Mouse (Mus musculus): ENCODE measurements at regions not wholly inside any gene's neighbourhood (a gene's known extent, or its start where the extent isn't known, plus 50 kb on each side); places are given as distances from the start of the nearest gene placed in this dataset.

GRCm38 (mm10) chr15:64533169-64533795 lies 284.2 kb upstream of the Gm21798 start:
- H3K4me1 ChIP-seq (replicated peaks) = peaks cover 6% of the 10 kb centered on the region
- H3K27ac ChIP-seq = no peak overlapping the region
- no peaks in the 10 kb centered on the region for H3K9me3 ChIP-seq
- ATAC-seq (ENCODE audit: low FRiP score) = 0 out of 2 replicates have a peak, but pooled peaks have one; percentile 28
- H3K36me3 ChIP-seq = no peaks in the 10 kb centered on the region
- no peak overlapping the region for H3K4me3 ChIP-seq
- H3K4me2 ChIP-seq = no peak overlapping the region
- WGBS = 91% methylated on average over 2 of the region's 2 CpGs
- H3K27me3 ChIP-seq = no peaks in the 10 kb centered on the region
- H3K9ac ChIP-seq = no peak overlapping the region

GRCm38 (mm10) chr15:64534166-64534565 lies 283.3 kb upstream of the Gm21798 start:
- WGBS = 41% methylated on average over 6 of the region's 6 CpGs
- ATAC-seq (ENCODE audit: low FRiP score) = no peak
- peaks cover 6% of the 10 kb centered on the region for H3K4me1 ChIP-seq (replicated peaks)
- H3K4me3 ChIP-seq = no peak overlapping the region
- no peak overlapping the region for H3K4me2 ChIP-seq
- H3K9ac ChIP-seq = no peak overlapping the region
- no peak overlapping the region for H3K27ac ChIP-seq
- H3K36me3 ChIP-seq = no peaks in the 10 kb centered on the region
- no peaks in the 10 kb centered on the region for H3K27me3 ChIP-seq
- no peaks in the 10 kb centered on the region for H3K9me3 ChIP-seq

- no peaks in the 10 kb centered on the region for H3K27me3 ChIP-seq
- H3K27ac ChIP-seq = no peak overlapping the region
- no peaks in the 10 kb centered on the region for H3K36me3 ChIP-seq
- no peak overlapping the region for H3K9ac ChIP-seq
- no peak overlapping the region for H3K4me3 ChIP-seq
- ATAC-seq (ENCODE audit: low FRiP score) = no peak
- WGBS = 86% methylated on average over 2 of the region's 2 CpGs
- peaks cover 6% of the 10 kb centered on the region for H3K4me1 ChIP-seq (replicated peaks)
- no peak overlapping the region for H3K4me2 ChIP-seq
- no peaks in the 10 kb centered on the region for H3K9me3 ChIP-seq
Observed at GRCm38 (mm10) chr15:64535160-64535559, 282.3 kb upstream of the Gm21798 start.

GRCm38 (mm10) chr15:64541395-64541794 lies 276.1 kb upstream of the Gm21798 start:
- H3K27me3 ChIP-seq = no peaks in the 10 kb centered on the region
- no peaks in the 10 kb centered on the region for H3K36me3 ChIP-seq
- no peak overlapping the region for H3K9ac ChIP-seq
- 62% methylated on average over 3 of the region's 3 CpGs for WGBS
- peak overlapping the region; percentile 44 for H3K27ac ChIP-seq
- ATAC-seq (ENCODE audit: low FRiP score) = no peak
- peaks cover 12% of the 10 kb centered on the region for H3K4me1 ChIP-seq (replicated peaks)
- H3K4me2 ChIP-seq = no peak overlapping the region
- H3K9me3 ChIP-seq = no peaks in the 10 kb centered on the region
- H3K4me3 ChIP-seq = no peak overlapping the region

GRCm38 (mm10) chr15:64542250-64542901 lies 275.1 kb upstream of the Gm21798 start:
- no peaks in the 10 kb centered on the region for H3K27me3 ChIP-seq
- 65% methylated on average over 8 of the region's 8 CpGs for WGBS
- no peaks in the 10 kb centered on the region for H3K9me3 ChIP-seq
- H3K4me1 ChIP-seq (replicated peaks) = peaks cover 12% of the 10 kb centered on the region
- peak overlapping the region; percentile 44; the same call in 1 of the 2 replicates for H3K27ac ChIP-seq
- no peaks in the 10 kb centered on the region for H3K36me3 ChIP-seq
- no peak overlapping the region for H3K4me3 ChIP-seq
- H3K4me2 ChIP-seq = no peak overlapping the region
- no peak for ATAC-seq (ENCODE audit: low FRiP score)
- H3K9ac ChIP-seq = no peak overlapping the region

- H3K4me1 ChIP-seq (replicated peaks) = peaks cover 12% of the 10 kb centered on the region
- H3K4me3 ChIP-seq = no peak overlapping the region
- H3K27ac ChIP-seq = no peak overlapping the region
- H3K9me3 ChIP-seq = no peaks in the 10 kb centered on the region
- no peak for ATAC-seq (ENCODE audit: low FRiP score)
- no peak overlapping the region for H3K4me2 ChIP-seq
- no peak overlapping the region for H3K9ac ChIP-seq
- 85% methylated on average over 1 of the region's 1 CpGs for WGBS
- no peaks in the 10 kb centered on the region for H3K27me3 ChIP-seq
- no peaks in the 10 kb centered on the region for H3K36me3 ChIP-seq
Observed at GRCm38 (mm10) chr15:64542908-64543307, 274.6 kb upstream of the Gm21798 start.

GRCm38 (mm10) chr15:64546035-64546434 lies 271.5 kb upstream of the Gm21798 start:
- no peak for ATAC-seq (ENCODE audit: low FRiP score)
- H3K4me1 ChIP-seq (replicated peaks) = peaks cover 12% of the 10 kb centered on the region
- H3K4me3 ChIP-seq = no peak overlapping the region

GRCm38 (mm10) chr15:64557540-64557939 lies 260.0 kb upstream of the Gm21798 start:
- Histone ChIP-seq H3K4me3 (no peak overlapping the region), H3K36me3 (no peaks in the 10 kb centered on the region), H3K4me1 (replicated peaks) (no peaks in the 10 kb centered on the region), H3K4me2 (no peak overlapping the region), H3K9ac (no peak overlapping the region), H3K27ac (no peak overlapping the region), H3K27me3 (no peaks in the 10 kb centered on the region), H3K9me3 (no peaks in the 10 kb centered on the region)
- 95% methylated on average over 2 of the region's 2 CpGs for WGBS
- no peak for ATAC-seq (ENCODE audit: low FRiP score)

More at GRCm38 (mm10) chr15:64546035-64546434, 271.5 kb upstream of the Gm21798 start:
- no peak overlapping the region for H3K9ac ChIP-seq
- H3K27ac ChIP-seq = no peak overlapping the region
- H3K9me3 ChIP-seq = no peaks in the 10 kb centered on the region
- H3K36me3 ChIP-seq = no peaks in the 10 kb centered on the region
- no peaks in the 10 kb centered on the region for H3K27me3 ChIP-seq
- H3K4me2 ChIP-seq = no peak overlapping the region

GRCm38 (mm10) chr15:64558220-64558619 lies 259.3 kb upstream of the Gm21798 start:
- no peaks in the 10 kb centered on the region for H3K27me3 ChIP-seq

GRCm38 (mm10) chr15:64562431-64563111 lies 254.9 kb upstream of the Gm21798 start:
- Histone ChIP-seq H3K4me3 (no peak overlapping the region), H3K4me1 (replicated peaks) (no peaks in the 10 kb centered on the region), H3K27ac (no peak overlapping the region), H3K4me2 (no peak overlapping the region), H3K27me3 (no peaks in the 10 kb centered on the region), H3K9ac (no peak overlapping the region), H3K9me3 (no peaks in the 10 kb centered on the region), H3K36me3 (no peaks in the 10 kb centered on the region)
- WGBS = 82% methylated on average over 3 of the region's 3 CpGs
- ATAC-seq (ENCODE audit: low FRiP score) = no peak

More at GRCm38 (mm10) chr15:64558220-64558619, 259.3 kb upstream of the Gm21798 start:
- Histone ChIP-seq H3K4me1 (replicated peaks) (no peaks in the 10 kb centered on the region), H3K4me2 (no peak overlapping the region), H3K9ac (no peak overlapping the region), H3K9me3 (no peaks in the 10 kb centered on the region), H3K36me3 (no peaks in the 10 kb centered on the region), H3K4me3 (no peak overlapping the region), H3K27ac (no peak overlapping the region)
- no peak for ATAC-seq (ENCODE audit: low FRiP score)
- WGBS = 88% methylated on average over 1 of the region's 1 CpGs

- no peak overlapping the region for H3K4me2 ChIP-seq
- WGBS = 84% methylated on average over 3 of the region's 3 CpGs
- H3K9me3 ChIP-seq = no peaks in the 10 kb centered on the region
- H3K27ac ChIP-seq = no peak overlapping the region
- H3K4me3 ChIP-seq = no peak overlapping the region
- H3K36me3 ChIP-seq = no peaks in the 10 kb centered on the region
- no peak overlapping the region for H3K9ac ChIP-seq
- no peak for ATAC-seq (ENCODE audit: low FRiP score)
- no peaks in the 10 kb centered on the region for H3K4me1 ChIP-seq (replicated peaks)
- no peaks in the 10 kb centered on the region for H3K27me3 ChIP-seq
Observed at GRCm38 (mm10) chr15:64564703-64565102, 252.8 kb upstream of the Gm21798 start.

- Histone ChIP-seq H3K9me3 (no peaks in the 10 kb centered on the region), H3K4me3 (no peak overlapping the region), H3K9ac (no peak overlapping the region), H3K36me3 (no peaks in the 10 kb centered on the region), H3K4me2 (no peak overlapping the region), H3K27ac (no peak overlapping the region), H3K4me1 (replicated peaks) (no peaks in the 10 kb centered on the region), H3K27me3 (no peaks in the 10 kb centered on the region)
- 93% methylated on average over 1 of the region's 1 CpGs for WGBS
- no peak for ATAC-seq (ENCODE audit: low FRiP score)
Observed at GRCm38 (mm10) chr15:64576891-64577535, 240.5 kb upstream of the Gm21798 start.

Data from hindbrain, embryonic 13.5 days (tissue).